Mouse (Mus musculus) urinary bladder, adult 2 months (tissue): ENCODE results near the gene Amn. TPM values are rescaled to one million over a fixed set of nuclear protein-coding genes. Genes with fewer than 3 reads are reported as not detected.

Experiments used
- DNase-seq: peaks from one replicate; pipeline ENCODE4 v3.0.0; 2022; ENCODE audit warnings: low spot score
- polyA plus RNA-seq: library from polyadenylated mRNA; depleted of rRNA; stranded (reverse); fragments of >200 nt; gene quantifications from 2 replicates; pipeline ENCODE4 v1.2.3, GENCODE M21; 2012; rRNA removed

Amn gene
- 2.3 and 4.1 TPM in 2 replicates for polyA plus RNA-seq

GRCm38 (mm10) chr12:111270629-111271277 lies at the start of gene Amn:
Gene Amn, plus strand, starts transcription at chr12:111271095.
- no peak for DNase-seq

- DNase-seq: no peak
Observed at GRCm38 (mm10) chr12:111225197-111225780, 45.6 kb upstream of the Amn start.

GRCm38 (mm10) chr12:111227410-111227809 lies 43.5 kb upstream of the Amn start:
- no peak for DNase-seq

GRCm38 (mm10) chr12:111228488-111228887 lies 42.4 kb upstream of the Amn start:
- DNase-seq: no peak

- no peak for DNase-seq
Observed at GRCm38 (mm10) chr12:111230793-111231192, 40.1 kb upstream of the Amn start.

GRCm38 (mm10) chr12:111233798-111234197 lies 37.1 kb upstream of the Amn start:
- no peak for DNase-seq

- no peak for DNase-seq
Observed at GRCm38 (mm10) chr12:111234383-111234782, 36.5 kb upstream of the Amn start.

- no peak for DNase-seq
Observed at GRCm38 (mm10) chr12:111235631-111236030, 35.3 kb upstream of the Amn start.

- no peak for DNase-seq
Observed at GRCm38 (mm10) chr12:111237611-111238188, 33.2 kb upstream of the Amn start.

- no peak for DNase-seq
Observed at GRCm38 (mm10) chr12:111238345-111238744, 32.5 kb upstream of the Amn start.

GRCm38 (mm10) chr12:111238778-111239177 lies 32.1 kb upstream of the Amn start:
- peak; percentile 30 for DNase-seq

GRCm38 (mm10) chr12:111239930-111240329 lies 31.0 kb upstream of the Amn start:
- DNase-seq: no peak

GRCm38 (mm10) chr12:111241916-111242315 lies 29.0 kb upstream of the Amn start:
- DNase-seq: no peak

GRCm38 (mm10) chr12:111242346-111242745 lies 28.5 kb upstream of the Amn start:
- no peak for DNase-seq

- DNase-seq: no peak
Observed at GRCm38 (mm10) chr12:111243733-111244132, 27.2 kb upstream of the Amn start.

GRCm38 (mm10) chr12:111245070-111245469 lies 25.8 kb upstream of the Amn start:
- DNase-seq: no peak

GRCm38 (mm10) chr12:111246808-111247464 lies 24.0 kb upstream of the Amn start:
- DNase-seq: no peak

GRCm38 (mm10) chr12:111249095-111249494 lies 21.8 kb upstream of the Amn start:
- no peak for DNase-seq

GRCm38 (mm10) chr12:111250116-111250515 lies 20.8 kb upstream of the Amn start:
- DNase-seq: no peak

- DNase-seq: no peak
Observed at GRCm38 (mm10) chr12:111251227-111251626, 19.7 kb upstream of the Amn start.

- no peak for DNase-seq
Observed at GRCm38 (mm10) chr12:111263650-111264049, 7.2 kb upstream of the Amn start.

- no peak for DNase-seq
Observed at GRCm38 (mm10) chr12:111265212-111265611, 5.7 kb upstream of the Amn start.

GRCm38 (mm10) chr12:111266592-111266991 lies 4.3 kb upstream of the Amn start:
- DNase-seq: no peak
